Mouse (Mus musculus) heart, postnatal 0 days (tissue): ENCODE measurements at regions not wholly inside any gene's neighbourhood (a gene's known extent, or its start where the extent isn't known, plus 50 kb on each side); places are given as distances from the start of the nearest gene placed in this dataset.
A peak's percentile ranks its signal among the peaks of the same experiment; 100 is the strongest.
"Not testable (repeated sequence)": the region's sequence is repeated elsewhere in the genome, so short reads cannot be mapped to it uniquely, and the experiment has no call there.

ENCODE experiments used
- ATAC-seq: fragments of 200-750 bp; cut with Nextera tagmentation; 2 replicates; pipeline ENCODE4 v1.8.0; 2017; ENCODE audit warnings: low read depth, moderate number of reproducible peaks, moderate library complexity; ENCODE audit not compliant: insufficient read depth
- DNase-seq: peaks from one replicate; pipeline ENCODE4 v3.0.0-alpha.2; 2016; ENCODE audit warnings: low spot score
- H3K27ac ChIP-seq: fragments of 300-500 bp; sonication (generic); 2 replicates; pipeline ENCODE4 v1.5.1; 2014; ENCODE audit warnings: low read depth, mild to moderate bottlenecking
- H3K27me3 ChIP-seq: fragments of 300-500 bp; sonication (generic); 2 replicates; pipeline ENCODE4 v1.6.1; 2014; ENCODE audit warnings: low read length, mixed read lengths; ENCODE audit not compliant: control insufficient read depth, insufficient read depth
- H3K36me3 ChIP-seq: fragments of 300-500 bp; sonication (generic); replicated peaks from 2 replicates; pipeline ENCODE4 v1.6.1; 2014; ENCODE audit warnings: low read length, mixed read lengths; ENCODE audit not compliant: control insufficient read depth, insufficient read depth
- H3K4me1 ChIP-seq: fragments of 300-500 bp; sonication (generic); 2 replicates; pipeline ENCODE4 v1.6.1; 2014; ENCODE audit warnings: antibody characterized with exemption; ENCODE audit not compliant: control insufficient read depth, insufficient read depth
- H3K4me2 ChIP-seq: fragments of 300-500 bp; sonication (generic); 2 replicates; pipeline ENCODE4 v1.6.1; 2014; ENCODE audit warnings: low read depth, mild to moderate bottlenecking, low read length, moderate library complexity
- H3K4me3 ChIP-seq: fragments of 300-500 bp; sonication (generic); 2 replicates; pipeline ENCODE4 v1.5.1; 2014; ENCODE audit warnings: low read depth, low read length
- H3K9ac ChIP-seq: fragments of 300-500 bp; sonication (generic); replicated peaks from 2 replicates; pipeline ENCODE4 v1.6.1; 2014; ENCODE audit warnings: low read depth, low read length, mixed read lengths
- H3K9me3 ChIP-seq: fragments of 300-500 bp; sonication (generic); replicated peaks from 2 replicates; pipeline ENCODE4 v1.6.1; 2016; ENCODE audit warnings: low read length; ENCODE audit not compliant: control insufficient read depth
- CTCF ChIP-seq: IDR thresholded peaks from 2 replicates; pipeline ENCODE4 v1.5.1; 2016; ENCODE audit warnings: antibody characterized with exemption, control low read depth, low read depth
- EP300 ChIP-seq: IDR thresholded peaks from 2 replicates; pipeline ENCODE4 v1.6.1; 2016; ENCODE audit warnings: antibody characterized with exemption, low read depth
- WGBS: fragments of 180-500 bp; shearing (Covaris S2); extraction: QIAGEN DNeasy Blood & Tissue Kit; methylation state at CpG from one replicate; pipeline ENCODE4 v1.1.7; 2014; 5-methylcytosine and 5-hydroxymethylcytosine counted together

- H3K9ac ChIP-seq = no peak overlapping the region
- 0 out of 2 replicates have a peak overlapping the region, but pooled peaks have one; percentile 11 for H3K27ac ChIP-seq
- TF ChIP-seq CTCF (no peak), EP300 (no peak)
- H3K4me3 ChIP-seq = no peak overlapping the region
- H3K4me1 ChIP-seq = 0 out of 2 replicates have a peak, but pooled peaks cover 4% of the 10 kb centered on the region
- no peaks in the 10 kb centered on the region for H3K9me3 ChIP-seq
- ATAC-seq (no peak), DNase-seq (peak; percentile 37)
- H3K4me2 ChIP-seq = no peak overlapping the region
- no peaks in the 10 kb centered on the region for H3K27me3 ChIP-seq
- H3K36me3 ChIP-seq = no peaks in the 10 kb centered on the region
- WGBS = 31% methylated on average over 4 of the region's 4 CpGs
Observed at GRCm38 (mm10) chr3:68794380-68795014, 74.9 kb upstream of the 1110032F04Rik start.

- no peaks in the 10 kb centered on the region for H3K36me3 ChIP-seq
- no peak overlapping the region for H3K27ac ChIP-seq
- no peak overlapping the region for H3K9ac ChIP-seq
- H3K9me3 ChIP-seq = no peaks in the 10 kb centered on the region
- DNase-seq = peak; percentile 28
- WGBS = 24% methylated on average over 3 of the region's 3 CpGs
- no peak overlapping the region for H3K4me2 ChIP-seq
- TF ChIP-seq CTCF (no peak), EP300 (no peak)
- H3K4me1 ChIP-seq = 0 out of 2 replicates have a peak, but pooled peaks cover 4% of the 10 kb centered on the region
- ATAC-seq = no peak
- no peaks in the 10 kb centered on the region for H3K27me3 ChIP-seq
- no peak overlapping the region for H3K4me3 ChIP-seq
Observed at GRCm38 (mm10) chr3:68795641-68796040, 73.7 kb upstream of the 1110032F04Rik start.

- H3K4me3 ChIP-seq, H3K27ac ChIP-seq, H3K4me2 ChIP-seq, H3K4me1 ChIP-seq, DNase-seq, H3K9me3 ChIP-seq, H3K9ac ChIP-seq, H3K27me3 ChIP-seq, H3K36me3 ChIP-seq, ATAC-seq: not testable (repeated sequence)
- 70% methylated on average over 8 of the region's 8 CpGs for whole genome bisulfite sequencing
Observed at GRCm38 (mm10) chr3:68798408-68798807, 71.0 kb upstream of the 1110032F04Rik start.

- H3K27ac ChIP-seq = no peak overlapping the region
- no peaks in the 10 kb centered on the region for H3K27me3 ChIP-seq
- no peaks in the 10 kb centered on the region for H3K9me3 ChIP-seq
- H3K4me2 ChIP-seq = no peak overlapping the region
- no peak overlapping the region for H3K4me3 ChIP-seq
- TF ChIP-seq CTCF = no peak
- TF ChIP-seq EP300 = no peak
- H3K4me1 ChIP-seq = no peaks in the 10 kb centered on the region
- no peaks in the 10 kb centered on the region for H3K36me3 ChIP-seq
- H3K9ac ChIP-seq = no peak overlapping the region
- ATAC-seq (no peak), DNase-seq (no peak)
- 87% methylated on average over 2 of the region's 2 CpGs for WGBS
Observed at GRCm38 (mm10) chr3:68808866-68809265, 60.5 kb upstream of the 1110032F04Rik start.

- Histone ChIP-seq H3K27ac (no peak overlapping the region), H3K4me1 (no peaks in the 10 kb centered on the region), H3K4me3 (no peak overlapping the region), H3K9me3 (no peaks in the 10 kb centered on the region), H3K4me2 (no peak overlapping the region), H3K27me3 (no peaks in the 10 kb centered on the region), H3K36me3 (no peaks in the 10 kb centered on the region), H3K9ac (no peak overlapping the region)
- no peak for DNase-seq
- WGBS = 79% methylated on average over 3 of the region's 3 CpGs
- no peak for ATAC-seq
- no peak for TF ChIP-seq EP300
- TF ChIP-seq CTCF = no peak
Observed at GRCm38 (mm10) chr3:68813461-68813860, 55.9 kb upstream of the 1110032F04Rik start.
